Mouse (Mus musculus) lung, postnatal 0 days (tissue): Measurements from ENCODE around the gene Arid5b. TPM values are rescaled to one million over a fixed set of nuclear protein-coding genes. Genes with fewer than 3 reads are reported as not detected.

Experiments
- ATAC-seq: fragments of 200-750 bp; cut with Nextera tagmentation; 2 replicates; pipeline ENCODE4 v1.8.0; 2017; ENCODE audit warnings: moderate library complexity
- DNase-seq: peaks from one replicate; pipeline ENCODE4 v3.0.0-alpha.2; 2016; ENCODE audit warnings: low spot score
- H3K27ac ChIP-seq: fragments of 300-500 bp; sonication (generic); 2 replicates; pipeline ENCODE4 v1.5.1; 2014; ENCODE audit warnings: antibody characterized with exemption, mild to moderate bottlenecking, low read length, mixed read lengths
- H3K27me3 ChIP-seq: fragments of 300-500 bp; sonication (generic); replicated peaks from 2 replicates; pipeline ENCODE4 v1.6.1; 2014; ENCODE audit warnings: low read length, mixed read lengths; ENCODE audit not compliant: insufficient read depth
- H3K36me3 ChIP-seq: fragments of 300-500 bp; sonication (generic); 2 replicates; pipeline ENCODE4 v1.6.1; 2014; ENCODE audit warnings: low read length, mixed read lengths; ENCODE audit not compliant: insufficient read depth
- H3K4me1 ChIP-seq: fragments of 300-500 bp; sonication (generic); 2 replicates; pipeline ENCODE4 v1.6.1; 2014; ENCODE audit warnings: antibody characterized with exemption, low read depth, low read length, mixed read lengths; ENCODE audit not compliant: insufficient read depth
- H3K4me2 ChIP-seq: fragments of 300-500 bp; sonication (generic); replicated peaks from 2 replicates; pipeline ENCODE4 v1.6.1; 2014; ENCODE audit warnings: low read depth, mild to moderate bottlenecking, low read length, moderate library complexity, mixed read lengths
- H3K4me3 ChIP-seq: fragments of 300-500 bp; sonication (generic); 2 replicates; pipeline ENCODE4 v1.5.1; 2014; ENCODE audit warnings: low read depth, low read length
- H3K9ac ChIP-seq: fragments of 300-500 bp; sonication (generic); replicated peaks from 2 replicates; pipeline ENCODE4 v1.6.1; 2014; ENCODE audit warnings: low read depth, mild to moderate bottlenecking
- H3K9me3 ChIP-seq: fragments of 300-500 bp; sonication (generic); 2 replicates; pipeline ENCODE4 v1.6.1; 2016; ENCODE audit warnings: low read length, mixed read lengths
- CTCF ChIP-seq: IDR thresholded peaks from 2 replicates; pipeline ENCODE4 v1.5.1; 2016; ENCODE audit warnings: antibody characterized with exemption, mild to moderate bottlenecking
- EP300 ChIP-seq: IDR thresholded peaks from 2 replicates; pipeline ENCODE4 v1.6.1; 2016; ENCODE audit warnings: antibody characterized with exemption, mild to moderate bottlenecking, control low read depth
- whole genome bisulfite sequencing: fragments of 180-500 bp; shearing (Covaris S2); extraction: QIAGEN DNeasy Blood & Tissue Kit; methylation state at CpG from one replicate; pipeline ENCODE4 v1.1.7; 2014; 5-methylcytosine and 5-hydroxymethylcytosine counted together
- polyA plus RNA-seq: library from polyadenylated mRNA; unstranded; fragments of >200 nt; fragmentation: Nextera tagmentation; extraction: Ambion mirVana; gene quantifications from 2 replicates; pipeline ENCODE4 v1.2.1, GENCODE M21; 2015

The Arid5b gene
- polyA plus RNA-seq, 1 experiment from 2014 or later, result 42.8 TPM

DNA sequence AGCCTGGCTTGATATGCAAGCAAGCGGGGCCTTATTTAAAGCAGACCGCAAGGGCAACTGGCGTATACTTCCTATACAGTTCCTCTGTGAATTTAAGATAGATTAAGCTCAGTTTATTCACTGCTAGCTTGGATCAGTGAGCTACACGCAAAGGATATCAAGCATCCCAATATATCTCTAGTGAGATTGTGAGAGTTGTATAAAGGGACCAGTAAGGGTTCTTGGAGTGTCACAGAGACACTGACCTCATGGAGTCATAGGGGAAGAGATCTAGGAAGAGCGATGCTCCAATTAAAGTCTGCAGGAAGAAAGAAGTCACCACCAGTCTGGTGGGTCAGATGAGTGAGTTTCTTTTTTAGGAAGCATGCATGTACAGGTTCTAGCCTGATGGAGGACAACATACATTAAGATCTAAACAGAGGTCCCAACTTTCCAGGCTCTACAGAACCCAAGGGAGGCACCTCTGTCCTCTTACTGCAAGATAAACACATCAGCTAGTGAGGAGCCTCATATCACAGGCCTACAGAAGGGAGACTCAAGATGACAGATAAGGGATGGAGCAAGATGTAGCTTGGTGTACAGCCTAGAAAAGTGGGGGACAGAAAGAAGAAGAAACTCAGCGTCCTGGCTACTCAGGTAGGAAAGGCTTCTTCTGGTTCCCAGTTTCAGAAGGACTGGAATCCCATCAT lies 123.0 kb downstream of the Arid5b start:
- H3K4me2 ChIP-seq, result no peak overlapping the region
- H3K27ac ChIP-seq, result no peak overlapping the region
- DNase-seq (no peak), ATAC-seq (no peak)
- H3K27me3 ChIP-seq, result no peaks in the 10 kb centered on the region
- no peak overlapping the region for H3K4me3 ChIP-seq
- no peak overlapping the region for H3K9ac ChIP-seq
- 93% methylated on average over 6 of the region's 6 CpGs for WGBS
- H3K36me3 ChIP-seq, result no peaks in the 10 kb centered on the region
- H3K4me1 ChIP-seq, result peaks cover 6% of the 10 kb centered on the region; the same call in 1 of the 2 replicates
- H3K9me3 ChIP-seq, result no peaks in the 10 kb centered on the region
- TF ChIP-seq CTCF (no peak), EP300 (no peak)

DNA sequence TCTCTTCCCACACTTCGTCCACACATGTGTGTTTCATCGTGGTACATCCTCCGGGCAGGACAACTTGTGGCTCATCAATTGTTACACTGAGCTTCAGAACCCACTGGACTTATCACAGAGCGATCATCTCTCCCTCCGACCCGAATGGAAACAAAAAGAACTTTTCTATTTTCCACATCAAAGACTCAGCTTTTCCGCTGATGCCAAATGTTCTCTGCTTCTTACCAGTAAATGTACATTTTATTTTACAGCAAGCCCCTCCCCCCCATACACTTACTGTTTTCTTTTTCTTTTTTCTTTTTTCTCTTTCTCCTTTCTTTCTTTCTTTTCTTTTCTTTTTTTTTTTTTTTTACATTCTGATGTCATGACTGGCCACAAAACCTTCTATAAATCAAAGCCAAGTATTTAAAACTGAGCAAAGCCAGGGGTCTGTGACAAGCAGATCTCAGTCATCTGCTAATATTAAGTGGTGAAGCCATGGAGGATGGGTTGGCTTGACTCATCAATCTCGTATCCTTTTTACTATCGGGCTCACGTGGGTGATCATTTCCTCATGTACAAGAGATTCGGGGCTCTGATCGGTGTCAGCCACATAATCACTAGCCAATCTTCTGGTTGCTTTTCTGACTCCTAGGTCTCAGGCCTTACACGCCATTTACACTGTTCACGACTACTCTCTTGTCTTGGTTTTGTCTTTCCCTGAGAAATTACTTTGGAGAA lies 124.3 kb downstream of the Arid5b start:
- Histone ChIP-seq H3K27me3 (no peaks in the 10 kb centered on the region), H3K9me3 (no peaks in the 10 kb centered on the region), H3K4me2 (no peak overlapping the region), H3K27ac (no peak overlapping the region), H3K4me3 (no peak overlapping the region), H3K9ac (no peak overlapping the region), H3K4me1 (peaks cover 6% of the 10 kb centered on the region; the same call in 1 of the 2 replicates), H3K36me3 (no peaks in the 10 kb centered on the region)
- TF ChIP-seq CTCF (no peak), EP300 (no peak)
- 84% methylated on average over 14 of the region's 14 CpGs for WGBS
- DNase-seq (no peak), ATAC-seq (no peak)

GRCm38 (mm10) chr10:68153344-68154045 lies 125.0 kb downstream of the Arid5b start:
- no peak overlapping the region for H3K4me2 ChIP-seq
- H3K4me3 ChIP-seq, result no peak overlapping the region
- ATAC-seq (no peak), DNase-seq (no peak)
- no peak overlapping the region for H3K27ac ChIP-seq
- 74% methylated on average over 11 of the region's 11 CpGs for WGBS
- no peaks in the 10 kb centered on the region for H3K27me3 ChIP-seq
- peaks cover 6% of the 10 kb centered on the region; the same call in 1 of the 2 replicates for H3K4me1 ChIP-seq
- H3K36me3 ChIP-seq, result no peaks in the 10 kb centered on the region
- TF ChIP-seq EP300 (no peak), CTCF (no peak)
- no peak overlapping the region for H3K9ac ChIP-seq
- no peaks in the 10 kb centered on the region for H3K9me3 ChIP-seq

DNA sequence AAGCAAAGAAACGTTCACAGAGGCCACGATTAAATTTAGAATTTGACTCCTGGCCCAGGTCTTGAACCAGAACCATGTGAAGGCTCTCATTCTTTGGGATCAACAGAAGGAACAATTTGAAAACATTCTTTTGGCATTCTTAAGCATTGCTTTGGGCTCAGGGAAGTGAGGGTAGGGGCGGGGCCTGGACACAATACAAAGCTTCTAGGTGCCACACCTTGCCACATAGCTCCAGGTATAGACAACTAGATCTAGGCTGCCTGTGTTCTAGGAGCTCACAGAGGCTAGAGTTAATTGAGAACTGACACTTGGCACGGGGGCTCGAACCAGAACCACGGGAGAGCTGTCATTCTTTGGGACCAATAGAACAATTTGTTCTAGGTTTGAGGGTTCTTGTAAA lies 130.0 kb downstream of the Arid5b start:
- ATAC-seq (peak; percentile 34), DNase-seq (peak; percentile 45)
- H3K27ac ChIP-seq, result peak overlapping the region; percentile 9
- H3K4me1 ChIP-seq, result peaks cover 3% of the 10 kb centered on the region; the same call in 1 of the 2 replicates
- H3K9me3 ChIP-seq, result no peaks in the 10 kb centered on the region
- H3K27me3 ChIP-seq, result no peaks in the 10 kb centered on the region
- no peak overlapping the region for H3K4me2 ChIP-seq
- no peaks in the 10 kb centered on the region for H3K36me3 ChIP-seq
- H3K4me3 ChIP-seq, result no peak overlapping the region
- TF ChIP-seq CTCF (no peak), EP300 (no peak)
- H3K9ac ChIP-seq, result no peak overlapping the region
- WGBS, result 58% methylated on average over 6 of the region's 6 CpGs

- ATAC-seq, result peak; percentile 27; the same call in 1 of the 2 replicates
- no peak overlapping the region for H3K4me3 ChIP-seq
- H3K36me3 ChIP-seq, result no peaks in the 10 kb centered on the region
- TF ChIP-seq EP300 (no peak), CTCF (no peak)
- no peak overlapping the region for H3K4me2 ChIP-seq
- WGBS, result 27% methylated on average over 6 of the region's 6 CpGs
- H3K27ac ChIP-seq, result peak overlapping the region; percentile 32; the same call in 1 of the 2 replicates
- peak; percentile 77 for DNase-seq
- no peaks in the 10 kb centered on the region for H3K9me3 ChIP-seq
- peaks cover 3% of the 10 kb centered on the region; the same call in 1 of the 2 replicates for H3K4me1 ChIP-seq
- no peak overlapping the region for H3K9ac ChIP-seq
- no peaks in the 10 kb centered on the region for H3K27me3 ChIP-seq
These were observed 130.8 kb downstream of the Arid5b start for GRCm38 (mm10) chr10:68147730-68148129.

DNA sequence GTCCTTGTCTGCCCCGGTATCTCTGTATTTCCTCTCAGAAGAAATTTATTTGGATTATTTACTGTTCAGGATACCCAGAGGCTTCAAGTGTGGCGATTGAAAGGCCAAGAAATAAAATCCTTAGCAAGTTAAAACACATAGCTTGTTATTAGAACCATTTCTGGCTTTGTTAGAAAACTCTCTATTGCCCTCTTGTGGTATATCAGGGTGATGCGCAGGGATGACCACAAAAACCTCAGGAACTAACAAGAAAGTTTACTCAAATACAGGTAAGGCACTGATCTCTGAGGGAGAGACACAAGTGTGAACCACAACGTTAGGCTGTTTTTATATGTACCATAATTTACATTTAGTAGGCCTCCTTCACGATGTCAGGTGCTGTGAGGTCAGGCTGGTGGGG lies 131.7 kb downstream of the Arid5b start:
- H3K4me1 ChIP-seq, result peaks cover 3% of the 10 kb centered on the region; the same call in 1 of the 2 replicates
- no peak overlapping the region for H3K9ac ChIP-seq
- no peaks in the 10 kb centered on the region for H3K27me3 ChIP-seq
- H3K9me3 ChIP-seq, result no peaks in the 10 kb centered on the region
- ATAC-seq (0 out of 2 replicates have a peak, but pooled peaks have one; percentile 36), DNase-seq (peak; percentile 81)
- no peak overlapping the region for H3K27ac ChIP-seq
- no peak overlapping the region for H3K4me2 ChIP-seq
- peak; percentile 89 for TF ChIP-seq CTCF
- peak; percentile 61; the same call in 1 of the 2 replicates for TF ChIP-seq EP300
- 4% methylated on average over 5 of the region's 5 CpGs for WGBS
- H3K4me3 ChIP-seq, result no peak overlapping the region
- no peaks in the 10 kb centered on the region for H3K36me3 ChIP-seq
